In genomic region chr9:14548366-14548761, GRCm38 (mm10) we compare ENCODE assay signal across 17 mouse cellular contexts. TPM values are rescaled to one million over a fixed set of nuclear protein-coding genes. Genes with fewer than 3 reads are reported as not detected.
DNase-seq lines count a peak whose midpoint lies in the region; ATAC-seq and TF ChIP-seq lines count a peak whose summit lies in the region.
"Had no signal": no experiment of that assay in that cellular context is flagged by ENCODE, and none has a peak within 500 bp of the region (broad histone marks: within the 10 kb centered on the region; RNA-seq: fewer than 3 reads in every experiment).

No protein-coding gene starts in this region.

- WGBS in hindbrain, embryonic 13.5 days, result 82% methylated on average over 11 of the region's 11 CpGs
- WGBS in hindbrain, embryonic 12.5 days, result 76% methylated on average over 11 of the region's 11 CpGs
- WGBS in stomach, embryonic 14.5 days, result 74% methylated on average over 11 of the region's 11 CpGs
- 75% methylated on average over 11 of the region's 11 CpGs for WGBS in stomach, postnatal 0 days
- WGBS in limb, embryonic 12.5 days, result 61% methylated on average over 11 of the region's 11 CpGs
- 76% methylated on average over 11 of the region's 11 CpGs for WGBS in liver, postnatal 0 days (ENCODE audit: insufficient replicate concordance)

- H3K4me1 ChIP-seq in hindbrain, embryonic 13.5 days (replicated peaks), result no peaks in the 10 kb centered on the region
- 0 out of 2 replicates have a peak, but pooled peaks cover 2% of the 10 kb centered on the region for H3K4me1 ChIP-seq in hindbrain, embryonic 12.5 days
- H3K4me1 ChIP-seq in stomach, embryonic 14.5 days (ENCODE audit: control insufficient read depth, insufficient read depth, low read length), result no peaks in the 10 kb centered on the region
- H3K4me1 ChIP-seq in stomach, postnatal 0 days (replicated peaks; ENCODE audit: control insufficient read depth, insufficient read depth), result no peaks in the 10 kb centered on the region
- peaks cover 5% of the 10 kb centered on the region for H3K4me1 ChIP-seq in limb, embryonic 12.5 days (replicated peaks)
- no peaks in the 10 kb centered on the region for H3K4me1 ChIP-seq in liver, postnatal 0 days (ENCODE audit: insufficient read depth)
- H3K4me1 ChIP-seq: forebrain, embryonic 10.5 days; lung, embryonic 15.5 days had no signal

- H3K36me3 ChIP-seq in hindbrain, embryonic 13.5 days, result peaks cover 87% of the 10 kb centered on the region
- H3K36me3 ChIP-seq in hindbrain, embryonic 12.5 days, result peaks cover 76% of the 10 kb centered on the region
- peaks cover 69% of the 10 kb centered on the region for H3K36me3 ChIP-seq in stomach, embryonic 14.5 days (ENCODE audit: control insufficient read depth, insufficient read depth, low read length)
- H3K36me3 ChIP-seq in stomach, postnatal 0 days (ENCODE audit: control insufficient read depth, insufficient read depth, low read length), result peaks cover 26% of the 10 kb centered on the region
- peaks cover 98% of the 10 kb centered on the region for H3K36me3 ChIP-seq in limb, embryonic 12.5 days
- H3K36me3 ChIP-seq in liver, postnatal 0 days (replicated peaks; ENCODE audit: insufficient read depth, low read length), result peaks cover 10% of the 10 kb centered on the region; the same call in 1 of the 2 replicates

- H3K9me3 ChIP-seq in hindbrain, embryonic 13.5 days, result no peaks in the 10 kb centered on the region
- H3K9me3 ChIP-seq in hindbrain, embryonic 12.5 days (replicated peaks), result no peaks in the 10 kb centered on the region
- H3K9me3 ChIP-seq in stomach, embryonic 14.5 days (ENCODE audit: control insufficient read depth, low read depth, low read length), result no peaks in the 10 kb centered on the region
- no peaks in the 10 kb centered on the region for H3K9me3 ChIP-seq in stomach, postnatal 0 days (ENCODE audit: control insufficient read depth, low read length)
- no peaks in the 10 kb centered on the region for H3K9me3 ChIP-seq in limb, embryonic 12.5 days
- no peaks in the 10 kb centered on the region for H3K9me3 ChIP-seq in liver, postnatal 0 days (ENCODE audit: low read length)
- H3K9me3 ChIP-seq: forebrain, embryonic 10.5 days; limb, embryonic 15.5 days; lung, embryonic 15.5 days had no signal

- ATAC-seq in hindbrain, embryonic 13.5 days (ENCODE audit: low FRiP score), result peak; percentile 57; the same call in 1 of the 2 replicates
- ATAC-seq in hindbrain, embryonic 12.5 days (ENCODE audit: low FRiP score), result no peak
- peak; percentile 24; the same call in 1 of the 2 replicates for ATAC-seq in stomach, embryonic 14.5 days (ENCODE audit: insufficient number of reproducible peaks, insufficient read depth, low FRiP score, low read depth)
- no peak for ATAC-seq in stomach, postnatal 0 days (ENCODE audit: low FRiP score, low TSS enrichment)
- 0 out of 2 replicates have a peak, but pooled peaks have one; percentile 18 for ATAC-seq in limb, embryonic 12.5 days (ENCODE audit: insufficient number of reproducible peaks, insufficient read depth, low FRiP score, low TSS enrichment, low read depth)
- ATAC-seq in liver, postnatal 0 days, result no peak
- ATAC-seq: CD4-positive, CD25-positive, alpha-beta regulatory T cell, adult 4 months; intestine, embryonic 16.5 days had no signal

- no peaks in the 10 kb centered on the region for H3K27me3 ChIP-seq in hindbrain, embryonic 13.5 days
- H3K27me3 ChIP-seq in hindbrain, embryonic 12.5 days, result no peaks in the 10 kb centered on the region
- H3K27me3 ChIP-seq in stomach, embryonic 14.5 days (ENCODE audit: control insufficient read depth, insufficient read depth, low read length), result no peaks in the 10 kb centered on the region
- H3K27me3 ChIP-seq in stomach, postnatal 0 days (ENCODE audit: control insufficient read depth, insufficient read depth, low read length), result no peaks in the 10 kb centered on the region
- no peaks in the 10 kb centered on the region for H3K27me3 ChIP-seq in limb, embryonic 12.5 days
- no peaks in the 10 kb centered on the region for H3K27me3 ChIP-seq in liver, postnatal 0 days (ENCODE audit: insufficient read depth, low read length)
- H3K27me3 ChIP-seq: limb, embryonic 15.5 days; lung, embryonic 15.5 days had no signal

- no peak overlapping the region for H3K9ac ChIP-seq in hindbrain, embryonic 13.5 days
- no peak overlapping the region for H3K9ac ChIP-seq in hindbrain, embryonic 12.5 days
- no peak overlapping the region for H3K9ac ChIP-seq in stomach, embryonic 14.5 days (replicated peaks; ENCODE audit: low read depth, low read length)
- no peak overlapping the region for H3K9ac ChIP-seq in stomach, postnatal 0 days (ENCODE audit: low read length)
- no peak overlapping the region for H3K9ac ChIP-seq in limb, embryonic 12.5 days (replicated peaks)
- H3K9ac ChIP-seq in liver, postnatal 0 days (replicated peaks), result no peak overlapping the region
- H3K9ac ChIP-seq: limb, embryonic 15.5 days; lung, embryonic 15.5 days had no signal

- no peak overlapping the region for H3K4me2 ChIP-seq in hindbrain, embryonic 13.5 days
- no peak overlapping the region for H3K4me2 ChIP-seq in hindbrain, embryonic 12.5 days (replicated peaks)
- H3K4me2 ChIP-seq in stomach, embryonic 14.5 days (replicated peaks; ENCODE audit: low read depth, low read length), result no peak overlapping the region
- no peak overlapping the region for H3K4me2 ChIP-seq in stomach, postnatal 0 days (replicated peaks; ENCODE audit: low read depth)
- H3K4me2 ChIP-seq in limb, embryonic 12.5 days, result no peak overlapping the region
- no peak overlapping the region for H3K4me2 ChIP-seq in liver, postnatal 0 days (ENCODE audit: low read depth, low read length)
- H3K4me2 ChIP-seq: limb, embryonic 15.5 days; lung, embryonic 15.5 days; midbrain, embryonic 11.5 days had no signal

- H3K27ac ChIP-seq in hindbrain, embryonic 13.5 days, result no peak overlapping the region
- H3K27ac ChIP-seq in hindbrain, embryonic 12.5 days, result no peak overlapping the region
- H3K27ac ChIP-seq in stomach, embryonic 14.5 days (ENCODE audit: low read length), result no peak overlapping the region
- H3K27ac ChIP-seq in stomach, postnatal 0 days (replicated peaks), result no peak overlapping the region
- no peak overlapping the region for H3K27ac ChIP-seq in limb, embryonic 12.5 days
- no peak overlapping the region for H3K27ac ChIP-seq in liver, postnatal 0 days (ENCODE audit: low read depth)
- H3K27ac ChIP-seq: forebrain, embryonic 10.5 days; limb, embryonic 15.5 days; lung, embryonic 15.5 days had no signal

- no peak for TF ChIP-seq EP300 in stomach, postnatal 0 days (optimal IDR thresholded peaks at IDR 0.05)
- TF ChIP-seq EP300 in liver, postnatal 0 days (IDR thresholded peaks at IDR 0.05; ENCODE audit: low read depth), result no peak

- TF ChIP-seq CTCF in stomach, postnatal 0 days (IDR thresholded peaks at IDR 0.05; ENCODE audit: low read depth), result no peak
- no peak for TF ChIP-seq CTCF in liver, postnatal 0 days (IDR thresholded peaks at IDR 0.05; ENCODE audit: low read depth)

- no peak overlapping the region for H3K4me3 ChIP-seq in hindbrain, embryonic 13.5 days
- H3K4me3 ChIP-seq in hindbrain, embryonic 12.5 days, result no peak overlapping the region
- no peak overlapping the region for H3K4me3 ChIP-seq in stomach, embryonic 14.5 days (ENCODE audit: low read depth, low read length)
- H3K4me3 ChIP-seq in stomach, postnatal 0 days (ENCODE audit: low read depth, low read length), result no peak overlapping the region
- no peak overlapping the region for H3K4me3 ChIP-seq in limb, embryonic 12.5 days (replicated peaks)
- no peak overlapping the region for H3K4me3 ChIP-seq in liver, postnatal 0 days (ENCODE audit: low read depth, low read length)
- H3K4me3 ChIP-seq: forebrain, embryonic 10.5 days; limb, embryonic 15.5 days; lung, embryonic 15.5 days had no signal

- DNase-seq in stomach, postnatal 0 days (ENCODE audit: low spot score), result no peak
- no peak for DNase-seq in liver, postnatal 0 days
- DNase-seq in adrenal gland, adult 8-10 months, result no peak
- DNase-seq: right cerebral cortex, adult 18-20 months had no signal

RNA-seq across cellular contexts. Expression of gene Cwc15, which starts 47.9 kb away (rescaled TPM):
- 163 and 174 TPM in 2 replicates for polyA plus RNA-seq in hindbrain, embryonic 13.5 days (2015; fragmentation: Nextera tagmentation; extraction: Ambion mirVana)
- 174 and 177 TPM in 2 replicates for polyA plus RNA-seq in hindbrain, embryonic 12.5 days (2016; fragmentation: Nextera tagmentation; extraction: Ambion mirVana)
- 146 and 154 TPM in 2 replicates for polyA plus RNA-seq in stomach, embryonic 14.5 days (2014; fragmentation: Nextera tagmentation; extraction: Ambion mirVana)
- 115 and 120 TPM in 2 replicates for polyA plus RNA-seq in stomach, postnatal 0 days (2015; fragmentation: Nextera tagmentation; extraction: Ambion mirVana)
- polyA plus RNA-seq in limb, embryonic 12.5 days (2016; fragmentation: Nextera tagmentation; extraction: Ambion mirVana), result 182 and 186 TPM in 2 replicates
- 69.6 and 74.3 TPM in 2 replicates for polyA plus RNA-seq in liver, postnatal 0 days (2015; fragmentation: Nextera tagmentation; extraction: Ambion mirVana)
- 100 to 1,000 TPM; 111 to 117 (median 112) TPM for total RNA-seq in adrenal gland, adult 8-10 months (2022)

RNA-seq across cellular contexts. Expression of gene Kdm4d, which starts 48.1 kb away (rescaled TPM):
- polyA plus RNA-seq in hindbrain, embryonic 13.5 days (2015; fragmentation: Nextera tagmentation; extraction: Ambion mirVana), result 0.36 and 0.58 TPM in 2 replicates
- 0.19 and 0.43 TPM in 2 replicates for polyA plus RNA-seq in hindbrain, embryonic 12.5 days (2016; fragmentation: Nextera tagmentation; extraction: Ambion mirVana)
- polyA plus RNA-seq in stomach, embryonic 14.5 days (2014; fragmentation: Nextera tagmentation; extraction: Ambion mirVana), result 0.38 and 0.48 TPM in 2 replicates
- 0.16 and 0.21 TPM in 2 replicates for polyA plus RNA-seq in stomach, postnatal 0 days (2015; fragmentation: Nextera tagmentation; extraction: Ambion mirVana)
- 0.29 and 0.42 TPM in 2 replicates for polyA plus RNA-seq in limb, embryonic 12.5 days (2016; fragmentation: Nextera tagmentation; extraction: Ambion mirVana)
- 0.05 and 0.06 TPM in 2 replicates for polyA plus RNA-seq in liver, postnatal 0 days (2015; fragmentation: Nextera tagmentation; extraction: Ambion mirVana)
- total RNA-seq in adrenal gland, adult 8-10 months (2022), result under 1 TPM; 0.35 to 0.45 (median 0.40) TPM
- total RNA-seq: heart, adult 8-10 months; neutrophil, adult 5-6 weeks had no signal
- polyA plus RNA-seq: large intestine, adult 2 months had no signal

Comparison
In these comparisons a context has a peak if more than half of its experiments do, and no peak if none do; other contexts are left out.
1. ATAC-seq: peak in hindbrain, embryonic 13.5 days (single experiment), stomach, embryonic 14.5 days (single experiment) and limb, embryonic 12.5 days (single experiment); none in hindbrain, embryonic 12.5 days (single experiment), stomach, postnatal 0 days (single experiment) and liver, postnatal 0 days (single experiment).